In genomic region chr12:3955371-3955770, GRCm38 (mm10) we compare ENCODE assay signal across 12 mouse cellular contexts. TPM values are rescaled to one million over a fixed set of nuclear protein-coding genes. Genes with fewer than 3 reads are reported as not detected.
DNase-seq lines count a peak whose midpoint lies in the region; ATAC-seq and TF ChIP-seq lines count a peak whose summit lies in the region.
"Had no signal": no experiment of that assay in that cellular context is flagged by ENCODE, and none has a peak within 500 bp of the region (broad histone marks: within the 10 kb centered on the region; RNA-seq: fewer than 3 reads in every experiment).

No protein-coding gene starts in this region.

- no peak overlapping the region for H3K9ac ChIP-seq in midbrain, embryonic 14.5 days (replicated peaks; ENCODE audit: low read length)
- no peak overlapping the region for H3K9ac ChIP-seq in midbrain, postnatal 0 days (replicated peaks; ENCODE audit: low read length, poor library complexity, severe bottlenecking)
- H3K9ac ChIP-seq: forebrain, embryonic 15.5 days; liver, embryonic 14.5 days had no signal

- H3K4me3 ChIP-seq in midbrain, embryonic 14.5 days (replicated peaks; ENCODE audit: low read depth, low read length): no peak overlapping the region
- no peak overlapping the region for H3K4me3 ChIP-seq in midbrain, postnatal 0 days (ENCODE audit: low read depth, low read length)
- H3K4me3 ChIP-seq: forebrain, embryonic 15.5 days had no signal

- no peak for TF ChIP-seq CTCF in midbrain, postnatal 0 days (IDR thresholded peaks at IDR 0.05)

- no peaks in the 10 kb centered on the region for H3K9me3 ChIP-seq in midbrain, embryonic 14.5 days (ENCODE audit: control insufficient read depth, low read length)
- H3K9me3 ChIP-seq in midbrain, postnatal 0 days (ENCODE audit: low read length): no peaks in the 10 kb centered on the region
- H3K9me3 ChIP-seq: forebrain, embryonic 15.5 days had no signal

- no peaks in the 10 kb centered on the region for H3K36me3 ChIP-seq in midbrain, embryonic 14.5 days (ENCODE audit: control insufficient read depth, insufficient read depth, low read length)
- H3K36me3 ChIP-seq in midbrain, postnatal 0 days (ENCODE audit: insufficient read depth, low read length): no peaks in the 10 kb centered on the region
- no peaks in the 10 kb centered on the region for H3K36me3 ChIP-seq in splenic B cell, adult 2 months (ENCODE audit: control insufficient read depth, insufficient read depth, low read length, poor library complexity, severe bottlenecking)
- H3K36me3 ChIP-seq: forebrain, embryonic 15.5 days had no signal

- H3K4me1 ChIP-seq in midbrain, embryonic 14.5 days (ENCODE audit: control insufficient read depth, insufficient read depth, low read length): peaks cover 7% of the 10 kb centered on the region; the same call in 1 of the 2 replicates
- 0 out of 2 replicates have a peak, but pooled peaks cover under 1% of the 10 kb centered on the region for H3K4me1 ChIP-seq in midbrain, postnatal 0 days (ENCODE audit: insufficient read depth, low read length)

- WGBS in midbrain, embryonic 14.5 days: 29% methylated on average over 10 of the region's 10 CpGs
- 30% methylated on average over 10 of the region's 10 CpGs for WGBS in midbrain, postnatal 0 days

- ATAC-seq in midbrain, embryonic 14.5 days (ENCODE audit: low FRiP score, low TSS enrichment): no peak
- no peak for ATAC-seq in midbrain, postnatal 0 days (ENCODE audit: low FRiP score)
- ATAC-seq: forebrain, embryonic 15.5 days had no signal

- H3K27ac ChIP-seq in midbrain, embryonic 14.5 days (replicated peaks; ENCODE audit: low read depth, low read length): no peak overlapping the region
- no peak overlapping the region for H3K27ac ChIP-seq in midbrain, postnatal 0 days (ENCODE audit: low read depth, low read length)
- H3K27ac ChIP-seq: forebrain, embryonic 15.5 days; liver, embryonic 14.5 days had no signal

- H3K27me3 ChIP-seq in midbrain, embryonic 14.5 days (ENCODE audit: control insufficient read depth, insufficient read depth, low read length): peaks cover 9% of the 10 kb centered on the region; the same call in 1 of the 2 replicates
- H3K27me3 ChIP-seq in midbrain, postnatal 0 days (ENCODE audit: insufficient read depth, low read length): peaks cover 13% of the 10 kb centered on the region; the same call in 1 of the 2 replicates
- no peaks in the 10 kb centered on the region; the same call in 1 of the 2 replicates for H3K27me3 ChIP-seq in splenic B cell, adult 2 months (ENCODE audit: control insufficient read depth, insufficient read depth, low read length, poor library complexity, severe bottlenecking)

- H3K4me2 ChIP-seq in midbrain, embryonic 14.5 days (ENCODE audit: low read length): no peak overlapping the region
- no peak overlapping the region for H3K4me2 ChIP-seq in midbrain, postnatal 0 days (ENCODE audit: low read depth, low read length, poor library complexity, severe bottlenecking)
- H3K4me2 ChIP-seq: forebrain, embryonic 15.5 days had no signal

- peak; percentile 32 for DNase-seq in adrenal gland, postnatal 10 days
- DNase-seq in adrenal gland, adult 18-20 months (ENCODE audit: low spot score in 2 of 2): no peak
- DNase-seq in midbrain, embryonic 14.5 days: peak; percentile 49
- no peak for DNase-seq in midbrain, postnatal 0 days (ENCODE audit: low spot score)
- DNase-seq in embryo, embryonic 9.5 days (ENCODE audit: extremely low spot score): peak; percentile 48
- DNase-seq in splenic B cell, adult 2 months (ENCODE audit: low read depth, low spot score): peak; percentile 57
- no peak for DNase-seq in layer of hippocampus, postnatal 36 days
- DNase-seq in cerebellum, adult 11 months: no peak
- DNase-seq: cerebellum, adult 18-20 months had no signal

RNA-seq across cellular contexts. Expression of gene Pomc, which starts 0.6 kb away (rescaled TPM):
- total RNA-seq in adrenal gland, postnatal 10 days (2021): 1 to 10 TPM in 1 of 2 experiments, under 1 TPM in 1; 0.45 to 1.1 TPM
- under 1 TPM; 0.58 to 0.70 TPM for total RNA-seq in adrenal gland, adult 18-20 months (2021)
- polyA plus RNA-seq in midbrain, embryonic 14.5 days (2014; fragmentation: Nextera tagmentation; extraction: Ambion mirVana): 4.5 and 5.4 TPM in 2 replicates
- total RNA-seq in midbrain, postnatal 0 days (2014; rRNA removed): 2.2 and 2.4 TPM in 2 replicates
- 7.9 and 9.8 TPM in 2 replicates for polyA plus RNA-seq in midbrain, postnatal 0 days (2015; fragmentation: Nextera tagmentation; extraction: Ambion mirVana)
- 1 to 10 TPM; 1.5 to 1.9 TPM for total RNA-seq in layer of hippocampus, postnatal 36 days (2021)
- total RNA-seq: hematopoietic stem cell, adult 5-6 weeks had no signal

Comparison
In these comparisons a context has a peak if more than half of its experiments do, and no peak if none do; other contexts are left out.
1. DNase-seq: peak in adrenal gland, postnatal 10 days (single experiment), midbrain, embryonic 14.5 days (single experiment), embryo, embryonic 9.5 days (single experiment) and splenic B cell, adult 2 months (single experiment); none in adrenal gland, adult 18-20 months (0 of 2), midbrain, postnatal 0 days (single experiment), layer of hippocampus, postnatal 36 days (0 of 2) and cerebellum, adult 11 months (single experiment).